Mouse (Mus musculus) hindbrain, postnatal 0 days (tissue): ENCODE data around the gene Auh. TPM values are rescaled to one million over a fixed set of nuclear protein-coding genes. Genes with fewer than 3 reads are reported as not detected.
A peak's percentile ranks its signal among the peaks of the same experiment; 100 is the strongest.

ENCODE experiments used
- ATAC-seq: fragments of 200-750 bp; cut with Nextera tagmentation; 2 replicates; pipeline ENCODE4 v1.8.0; 2017; ENCODE audit warnings: mild to moderate bottlenecking, moderate TSS enrichment, moderate library complexity
- DNase-seq: peaks from one replicate; pipeline ENCODE4 v3.0.0-alpha.2; 2015; ENCODE audit warnings: low spot score
- H3K27ac ChIP-seq: fragments of 300-500 bp; sonication (generic); 2 replicates; pipeline ENCODE4 v1.5.1; 2014; ENCODE audit warnings: mild to moderate bottlenecking
- H3K27me3 ChIP-seq: fragments of 300-500 bp; sonication (generic); 2 replicates; pipeline ENCODE4 v1.6.1; 2014; ENCODE audit warnings: low read length, mixed read lengths; ENCODE audit not compliant: insufficient read depth
- H3K36me3 ChIP-seq: fragments of 300-500 bp; sonication (generic); 2 replicates; pipeline ENCODE4 v1.6.1; 2014; ENCODE audit warnings: low read length, mixed read lengths; ENCODE audit not compliant: insufficient read depth
- H3K4me1 ChIP-seq: fragments of 300-500 bp; sonication (generic); 2 replicates; pipeline ENCODE4 v1.6.1; 2014; ENCODE audit warnings: antibody characterized with exemption, low read length, mixed read lengths; ENCODE audit not compliant: insufficient read depth
- H3K4me2 ChIP-seq: fragments of 300-500 bp; sonication (generic); 2 replicates; pipeline ENCODE4 v1.6.1; 2014; ENCODE audit warnings: low read depth, mild to moderate bottlenecking, low read length, moderate library complexity, mixed read lengths
- H3K4me3 ChIP-seq: fragments of 300-500 bp; sonication (generic); 2 replicates; pipeline ENCODE4 v1.5.1; 2014; ENCODE audit warnings: low read length
- H3K9ac ChIP-seq: fragments of 300-500 bp; sonication (generic); replicated peaks from 2 replicates; pipeline ENCODE4 v1.6.1; 2014; ENCODE audit warnings: mild to moderate bottlenecking, low read length, moderate library complexity, mixed read lengths
- H3K9me3 ChIP-seq: fragments of 300-500 bp; sonication (generic); 2 replicates; pipeline ENCODE4 v1.6.1; 2016; ENCODE audit warnings: low read length, mixed read lengths
- CTCF ChIP-seq: IDR thresholded peaks from 2 replicates; pipeline ENCODE4 v1.5.1; 2016; ENCODE audit warnings: antibody characterized with exemption, control low read depth, low read depth
- WGBS: fragments of 180-500 bp; shearing (Covaris S2); extraction: QIAGEN DNeasy Blood & Tissue Kit; methylation state at CpG from one replicate; pipeline ENCODE4 v1.1.7; 2014; 5-methylcytosine and 5-hydroxymethylcytosine counted together
- polyA plus RNA-seq: library from polyadenylated mRNA; unstranded; fragments of >200 nt; fragmentation: Nextera tagmentation; extraction: Ambion mirVana; gene quantifications from 2 replicates; pipeline ENCODE4 v1.2.1, GENCODE M21; 2015
- total RNA-seq: library from RNA; depleted of rRNA; stranded (reverse); fragments of >200 nt; gene quantifications from 2 replicates; pipeline ENCODE4 v1.2.3, GENCODE M21; 2014

The Auh gene
- total and polyA plus RNA-seq, 2 experiments from 2014 or later: 39.3 to 65.9 TPM

- no peak for TF ChIP-seq CTCF
- no peak for ATAC-seq
- no peak for DNase-seq
- Histone ChIP-seq H3K4me3 (no peak overlapping the region), H3K36me3 (no peaks in the 10 kb centered on the region), H3K27me3 (no peaks in the 10 kb centered on the region), H3K27ac (no peak overlapping the region), H3K4me2 (no peak overlapping the region), H3K9me3 (no peaks in the 10 kb centered on the region), H3K4me1 (0 out of 2 replicates have a peak, but pooled peaks cover 4% of the 10 kb centered on the region), H3K9ac (no peak overlapping the region)
- 61% methylated on average over 9 of the region's 9 CpGs for WGBS
Observed at GRCm38 (mm10) chr13:52824754-52825153, 104.7 kb downstream of the Auh start.

- ATAC-seq (0 out of 2 replicates have a peak, but pooled peaks have one; percentile 46), DNase-seq (no peak)
- no peak for TF ChIP-seq CTCF
- Histone ChIP-seq H3K4me1 (peaks cover 15% of the 10 kb centered on the region; the same call in 1 of the 2 replicates), H3K4me2 (peak overlapping the region; percentile 7), H3K9me3 (no peaks in the 10 kb centered on the region), H3K9ac (no peak overlapping the region), H3K36me3 (no peaks in the 10 kb centered on the region), H3K27me3 (no peaks in the 10 kb centered on the region), H3K4me3 (no peak overlapping the region), H3K27ac (no peak overlapping the region)
- 21% methylated on average over 22 of the region's 23 CpGs for WGBS
Observed at GRCm38 (mm10) chr13:52822165-52823149, 107.0 kb downstream of the Auh start.

GRCm38 (mm10) chr13:52821571-52821970 is 107.9 kb downstream of the Auh start:
- H3K9ac ChIP-seq: no peak overlapping the region
- H3K4me1 ChIP-seq: peaks cover 15% of the 10 kb centered on the region; the same call in 1 of the 2 replicates
- H3K36me3 ChIP-seq: no peaks in the 10 kb centered on the region
- ATAC-seq (no peak), DNase-seq (peak; percentile 24)
- H3K27me3 ChIP-seq: no peaks in the 10 kb centered on the region
- H3K4me2 ChIP-seq: no peak overlapping the region
- no peak for TF ChIP-seq CTCF
- WGBS: 20% methylated on average over 9 of the region's 9 CpGs
- no peaks in the 10 kb centered on the region for H3K9me3 ChIP-seq
- H3K4me3 ChIP-seq: no peak overlapping the region
- H3K27ac ChIP-seq: no peak overlapping the region

- ATAC-seq (no peak), DNase-seq (no peak)
- 81% methylated on average over 4 of the region's 4 CpGs for WGBS
- Histone ChIP-seq H3K27me3 (no peaks in the 10 kb centered on the region), H3K4me1 (peaks cover 15% of the 10 kb centered on the region; the same call in 1 of the 2 replicates), H3K9me3 (no peaks in the 10 kb centered on the region), H3K4me3 (no peak overlapping the region), H3K27ac (no peak overlapping the region), H3K9ac (no peak overlapping the region), H3K4me2 (no peak overlapping the region), H3K36me3 (no peaks in the 10 kb centered on the region)
- TF ChIP-seq CTCF: no peak
Observed at GRCm38 (mm10) chr13:52819901-52820300, 109.6 kb downstream of the Auh start.

- no peak overlapping the region for H3K9ac ChIP-seq
- WGBS: 21% methylated on average over 3 of the region's 3 CpGs
- H3K36me3 ChIP-seq: no peaks in the 10 kb centered on the region
- DNase-seq: no peak
- H3K4me2 ChIP-seq: no peak overlapping the region
- no peaks in the 10 kb centered on the region for H3K27me3 ChIP-seq
- TF ChIP-seq CTCF: no peak
- peaks cover 15% of the 10 kb centered on the region; the same call in 1 of the 2 replicates for H3K4me1 ChIP-seq
- no peaks in the 10 kb centered on the region for H3K9me3 ChIP-seq
- ATAC-seq: no peak
- no peak overlapping the region for H3K27ac ChIP-seq
- no peak overlapping the region for H3K4me3 ChIP-seq
Observed at GRCm38 (mm10) chr13:52818760-52819159, 110.7 kb downstream of the Auh start.

GRCm38 (mm10) chr13:52817991-52818491 is 111.4 kb downstream of the Auh start:
- peaks cover 15% of the 10 kb centered on the region; the same call in 1 of the 2 replicates for H3K4me1 ChIP-seq
- H3K4me2 ChIP-seq: no peak overlapping the region
- no peak for ATAC-seq
- WGBS: 44% methylated on average over 6 of the region's 6 CpGs
- no peaks in the 10 kb centered on the region for H3K27me3 ChIP-seq
- DNase-seq: peak; percentile 34
- no peak for TF ChIP-seq CTCF
- H3K4me3 ChIP-seq: no peak overlapping the region
- H3K36me3 ChIP-seq: no peaks in the 10 kb centered on the region
- no peak overlapping the region for H3K9ac ChIP-seq
- no peaks in the 10 kb centered on the region for H3K9me3 ChIP-seq
- no peak overlapping the region for H3K27ac ChIP-seq
